Mouse (Mus musculus): Measurements from ENCODE around the gene Tnfrsf17.

GRCm38 (mm10) chr16:11266556-11266955 is 47.1 kb upstream of the Tnfrsf17 start:
- no peak for TF ChIP-seq POLR2A (IDR thresholded peaks at IDR 0.05; ENCODE audit: insufficient read depth, low read depth, low read length)
- no peak for TF ChIP-seq CTCF (IDR thresholded peaks at IDR 0.05; ENCODE audit: insufficient read depth, low read depth, low read length)
